Mouse (Mus musculus): Measurements from ENCODE around the gene Ttc27.

GRCm38 (mm10) chr17:74684927-74685326 lies 32.6 kb upstream of the Ttc27 start:
- TF ChIP-seq SRF (IDR thresholded peaks at IDR 0.05; ENCODE audit: control insufficient read depth, insufficient read length, low read depth) (no peak), TCF12 (IDR thresholded peaks at IDR 0.05; ENCODE audit: insufficient read depth, poor library complexity, severe bottlenecking) (no peak)
